Mouse (Mus musculus) kidney, postnatal 36 days (tissue): ENCODE data around the gene Dvl1.
A peak's percentile ranks its signal among the peaks of the same experiment; 100 is the strongest.

Experiments used
- DNase-seq, 2 experiments: peaks; one replicate each; pipeline ENCODE4 v3.0.0; 2021 to 2022; ENCODE audit warnings: mixed read lengths in 2 of 2

The Dvl1 gene

GRCm38 (mm10) chr4:155840076-155841002, 6.9 kb upstream of the Dvl1 start:
- DNase-seq: peak in 1 of 2 experiments; percentile 28

DNA sequence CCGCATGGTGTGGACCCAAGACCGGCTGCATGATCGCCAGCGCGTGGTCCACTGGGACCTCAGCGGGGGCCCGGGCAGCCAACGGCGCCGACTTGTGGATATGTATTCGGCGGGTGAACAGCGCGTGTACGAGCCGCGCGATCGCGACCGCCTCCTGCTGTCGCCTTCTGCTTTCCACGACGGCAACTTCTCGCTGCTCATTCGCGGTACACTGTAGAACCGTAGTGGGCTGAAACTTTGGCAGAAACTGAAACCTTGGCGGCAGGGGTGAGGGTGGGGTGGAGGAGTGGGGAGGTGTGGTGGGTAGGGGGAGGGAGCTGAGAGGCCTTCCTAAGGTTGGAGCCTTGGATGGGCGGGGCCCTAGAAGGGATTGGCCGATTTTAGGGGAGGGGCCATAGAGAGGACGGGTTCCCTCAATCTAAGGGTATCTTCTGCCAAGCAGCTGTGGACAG, 6.2 kb upstream of the Dvl1 start:
- DNase-seq: peak; percentile 81 to 84

DNA sequence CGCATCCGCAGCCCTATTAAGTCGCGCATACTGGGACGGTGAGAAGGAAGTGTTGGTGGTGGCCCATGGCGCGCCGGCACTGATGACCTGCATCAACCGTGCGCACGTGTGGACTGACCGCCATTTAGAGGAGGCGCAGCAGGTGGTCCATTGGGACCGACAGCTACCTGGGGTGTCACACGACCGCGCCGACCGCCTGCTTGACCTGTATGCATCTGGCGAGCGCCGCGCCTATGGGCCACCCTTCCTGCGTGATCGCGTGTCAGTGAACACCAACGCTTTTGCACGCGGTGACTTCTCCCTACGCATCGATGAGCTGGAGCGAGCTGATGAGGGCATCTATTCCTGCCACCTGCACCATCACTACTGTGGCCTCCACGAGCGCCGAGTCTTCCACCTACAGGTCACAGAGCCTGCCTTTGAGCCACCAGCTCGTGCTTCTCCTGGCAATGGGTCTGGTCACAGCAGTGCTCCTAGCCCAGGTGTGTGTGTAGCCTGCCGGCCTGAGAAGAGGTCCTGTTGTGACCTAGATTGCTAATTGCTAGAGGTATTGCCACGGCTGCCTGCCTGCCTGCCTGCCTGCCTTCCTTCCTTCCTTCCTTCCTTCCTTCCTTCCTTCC, 5.4 kb upstream of the Dvl1 start:
- no peak for DNase-seq

DNA sequence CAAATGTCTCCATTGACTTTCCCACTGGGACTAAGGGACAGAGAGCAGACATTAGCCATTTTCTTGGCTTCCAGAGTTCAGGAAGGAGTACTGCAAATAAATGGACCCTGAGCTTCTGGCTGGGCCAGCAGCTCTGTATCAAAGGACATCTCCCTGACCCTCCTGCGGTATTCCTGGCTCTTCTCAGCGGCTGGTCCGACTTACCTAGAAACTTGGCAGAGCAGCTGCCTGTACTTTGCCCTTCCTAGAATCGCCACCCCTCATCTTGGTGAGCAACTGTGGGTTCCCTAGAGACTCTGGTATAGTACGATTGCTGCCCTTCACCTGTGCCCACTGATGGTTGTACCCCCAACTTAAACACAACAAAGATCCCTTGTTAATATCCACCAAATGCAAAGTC, 4.0 kb upstream of the Dvl1 start:
- peak; percentile 75 to 84 for DNase-seq

GRCm38 (mm10) chr4:155847591-155848352, 570 bp downstream of the Dvl1 start:
- peak; percentile 70 to 74 for DNase-seq

- peak; percentile 76 to 90 for DNase-seq
Observed at GRCm38 (mm10) chr4:155848434-155849095, 1.4 kb downstream of the Dvl1 start.

DNA sequence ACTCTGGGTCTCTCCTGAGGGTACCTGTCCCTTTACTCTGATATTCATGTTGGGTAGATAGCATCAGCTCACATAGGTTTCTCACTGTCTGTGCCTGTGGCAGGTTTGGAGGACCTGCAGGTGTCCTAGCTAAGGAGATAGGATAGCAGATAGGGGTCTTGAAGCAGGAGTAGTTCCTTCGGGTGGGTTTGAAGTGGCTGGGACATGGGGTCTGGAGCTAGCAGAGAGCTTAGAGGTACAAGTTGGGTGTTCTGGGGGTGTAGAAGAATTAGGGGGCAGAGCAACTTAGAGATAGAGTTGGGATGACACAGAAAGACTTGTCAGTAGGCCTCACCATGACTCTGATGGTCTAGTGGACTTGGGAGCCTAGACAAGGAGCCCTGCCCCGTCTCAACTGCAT, 2.2 kb downstream of the Dvl1 start:
- DNase-seq: no peak

- peak; percentile 69 to 76 for DNase-seq
Observed at GRCm38 (mm10) chr4:155849792-155850451, 2.7 kb downstream of the Dvl1 start.

- no peak for DNase-seq
Observed at GRCm38 (mm10) chr4:155851368-155851767, 4.2 kb downstream of the Dvl1 start.

DNA sequence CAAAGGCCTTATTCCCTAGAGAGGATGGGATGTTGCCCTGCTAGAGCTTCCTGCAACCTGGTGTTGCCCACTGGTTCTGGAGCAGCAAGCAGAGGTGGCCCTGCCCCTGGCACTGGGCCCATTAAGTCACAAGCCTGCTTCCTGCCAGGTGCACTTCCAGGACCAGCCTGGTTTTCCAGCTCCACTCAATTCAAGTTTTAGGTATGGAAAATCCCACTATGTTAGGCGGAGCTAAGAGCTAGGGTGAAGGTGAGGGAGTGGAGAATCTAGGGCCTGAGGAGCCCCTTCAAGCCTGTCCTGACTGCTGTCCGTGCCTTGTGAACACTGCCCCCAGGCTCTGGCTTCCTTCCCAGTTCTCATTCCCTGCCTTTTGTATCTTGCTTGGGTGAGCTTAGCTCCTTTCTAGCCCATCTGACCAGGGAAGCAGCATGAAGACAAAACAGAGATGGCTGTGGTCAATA, 4.8 kb downstream of the Dvl1 start:
- DNase-seq: peak; percentile 81

- DNase-seq: no peak
Observed at GRCm38 (mm10) chr4:155853421-155853820, 6.2 kb downstream of the Dvl1 start.

GRCm38 (mm10) chr4:155854991-155855390, 7.8 kb downstream of the Dvl1 start:
- DNase-seq: no peak

DNA sequence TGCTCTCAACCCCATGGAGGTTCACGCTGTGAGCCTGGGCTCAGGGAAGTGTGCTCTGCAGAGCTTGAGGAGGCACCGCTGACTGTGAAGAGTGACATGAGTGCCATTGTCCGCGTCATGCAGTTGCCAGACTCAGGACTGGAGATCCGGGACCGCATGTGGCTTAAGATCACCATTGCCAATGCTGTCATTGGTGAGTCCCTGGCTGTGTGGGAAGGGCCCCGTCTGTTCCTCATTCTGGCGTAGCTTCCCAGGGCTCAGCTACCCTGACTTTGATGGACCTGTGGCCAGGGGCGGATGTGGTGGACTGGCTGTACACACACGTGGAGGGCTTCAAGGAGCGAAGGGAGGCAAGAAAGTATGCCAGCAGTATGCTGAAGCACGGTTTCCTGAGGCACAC, 8.9 kb downstream of the Dvl1 start:
- no peak for DNase-seq

- no peak for DNase-seq
Observed at GRCm38 (mm10) chr4:155856881-155857280, 9.7 kb downstream of the Dvl1 start.

DNA sequence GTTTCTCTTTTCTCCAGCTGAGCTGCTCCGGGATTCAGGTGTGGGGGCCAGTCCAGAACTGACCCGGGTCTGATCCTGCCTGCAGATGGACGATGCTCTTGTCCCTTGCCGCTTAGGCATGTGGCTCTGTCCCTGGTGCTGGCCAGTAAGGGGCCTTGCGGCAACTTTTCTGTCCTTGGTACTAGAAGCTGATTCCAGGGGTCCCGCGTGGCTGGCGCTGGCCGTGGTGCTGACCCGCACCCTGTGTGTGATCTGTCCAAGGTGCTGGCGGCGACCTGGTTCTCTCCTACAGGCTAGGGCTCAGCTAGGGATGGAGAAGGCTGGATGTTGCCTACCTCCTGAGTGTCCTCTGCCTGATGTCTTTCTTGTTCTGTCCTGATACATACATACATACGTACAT, 12.1 kb downstream of the Dvl1 start:
- DNase-seq: peak in 1 of 2 experiments; percentile 73

- DNase-seq: no peak
Observed at GRCm38 (mm10) chr4:155861787-155862186, 14.6 kb downstream of the Dvl1 start.

DNA sequence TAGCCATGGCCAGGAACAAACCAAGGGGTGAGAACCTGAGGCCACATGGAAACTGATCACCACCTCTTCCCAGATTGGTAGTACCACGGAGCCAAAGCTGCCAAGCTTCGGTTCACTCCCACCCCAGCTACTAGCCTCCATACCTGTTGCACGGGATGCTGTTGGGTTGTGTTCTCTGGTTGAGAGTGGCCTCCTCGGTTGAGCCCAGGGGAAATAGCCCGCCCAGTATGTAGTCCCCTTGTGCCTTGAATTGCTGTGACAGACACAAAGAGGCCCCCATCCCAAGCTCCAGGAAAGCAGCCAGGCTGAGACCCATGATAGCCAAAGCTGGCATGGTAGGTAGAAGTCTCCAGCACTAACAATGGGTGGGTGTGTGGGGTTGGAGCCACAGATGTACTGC, 15.8 kb downstream of the Dvl1 start, which contains the start of gene Tas1r3:
Gene Tas1r3, minus strand, starts transcription at position 362 of the 400 bp plus-strand sequence.
- no peak for DNase-seq

DNA sequence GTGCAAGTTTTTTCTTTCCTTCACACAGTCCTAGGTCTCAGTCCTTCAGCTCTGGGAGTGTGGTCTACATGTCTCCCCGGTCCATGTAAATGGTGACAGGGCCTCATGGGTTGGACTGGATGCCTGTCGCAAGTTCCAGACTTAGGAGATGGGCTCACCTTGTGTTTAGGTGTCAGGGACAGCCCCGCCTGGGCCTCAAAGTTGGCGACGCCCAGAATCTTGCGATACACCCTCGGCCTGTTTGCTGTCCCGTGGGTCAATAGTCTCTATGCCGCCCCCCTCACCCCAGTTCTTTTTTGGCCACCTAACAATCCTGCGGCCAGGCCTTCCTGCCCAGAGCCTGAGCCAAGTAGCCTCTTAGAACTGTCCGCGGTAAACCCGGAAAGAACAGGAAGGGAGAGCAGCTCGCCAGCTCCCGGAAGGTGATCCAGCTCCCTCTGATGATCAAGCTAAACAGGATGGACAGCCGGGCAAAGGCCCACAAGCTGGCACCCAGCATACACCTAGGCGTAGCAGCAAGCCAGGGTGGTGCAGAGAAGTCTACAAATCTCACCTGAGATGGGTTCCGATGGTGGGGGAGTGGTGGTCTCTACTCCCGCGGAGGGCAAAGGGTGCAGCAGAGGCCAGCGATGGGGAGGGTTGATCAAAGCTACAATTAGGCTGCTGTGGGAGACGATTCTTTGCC, 21.6 kb downstream of the Dvl1 start:
- peak; percentile 58 to 61 for DNase-seq

GRCm38 (mm10) chr4:155869317-155870033, 22.3 kb downstream of the Dvl1 start, which contains the start of the genes Cptp and Ints11:
Gene Cptp (minus strand): TSS chr4:155869440.
Gene Ints11 (plus strand): TSS chr4:155869546.
- peak; percentile 97 to 98 for DNase-seq

DNA sequence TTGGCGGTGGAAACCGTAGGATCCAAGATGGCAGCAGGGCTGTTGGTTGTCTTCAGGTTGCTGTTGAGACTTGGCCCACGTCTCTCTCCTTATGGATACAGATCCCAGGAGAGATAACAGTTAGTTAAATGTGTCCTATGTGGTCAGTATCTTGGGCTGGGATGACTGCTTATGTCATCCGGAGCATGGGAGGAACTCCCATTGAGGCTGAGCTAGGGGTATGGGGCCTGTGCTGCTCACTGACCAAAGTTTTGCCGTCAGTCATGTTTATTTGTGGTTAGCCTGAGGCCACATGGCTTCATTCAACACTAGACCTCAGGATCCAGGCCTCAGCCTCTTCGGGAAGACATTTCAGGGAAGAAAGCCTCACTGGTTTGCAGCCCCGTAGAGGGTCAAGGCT, 24.2 kb downstream of the Dvl1 start:
- no peak for DNase-seq
